Mouse (Mus musculus) forebrain, embryonic 14.5 days (tissue): ENCODE results near the gene Cep57. TPM values are rescaled to one million over a fixed set of nuclear protein-coding genes. Genes with fewer than 3 reads are reported as not detected.

Source experiments
- ATAC-seq: fragments of 200-750 bp; cut with Nextera tagmentation; 2 replicates; pipeline ENCODE4 v1.8.0; 2017; ENCODE audit warnings: mild to moderate bottlenecking, moderate library complexity
- DNase-seq: peaks from one replicate; pipeline ENCODE4 v3.0.0-alpha.2; 2015; ENCODE audit warnings: low spot score
- H3K27ac ChIP-seq: fragments of 300-500 bp; sonication (generic); 2 replicates; pipeline ENCODE4 v1.5.1; 2014; ENCODE audit warnings: low read depth, mild to moderate bottlenecking, control low read depth, low read length, moderate library complexity
- H3K27me3 ChIP-seq: fragments of 300-500 bp; sonication (generic); replicated peaks from 2 replicates; pipeline ENCODE4 v1.6.1; 2014; ENCODE audit warnings: low read length, control low read depth, mixed read lengths; ENCODE audit not compliant: control insufficient read depth, insufficient read depth
- H3K36me3 ChIP-seq: fragments of 300-500 bp; sonication (generic); 2 replicates; pipeline ENCODE4 v1.6.1; 2014; ENCODE audit warnings: low read length, control low read depth; ENCODE audit not compliant: control insufficient read depth, insufficient read depth
- H3K4me1 ChIP-seq: fragments of 300-500 bp; sonication (generic); 2 replicates; pipeline ENCODE4 v1.6.1; 2014; ENCODE audit warnings: antibody characterized with exemption, low read length, control low read depth; ENCODE audit not compliant: control insufficient read depth, insufficient read depth
- H3K4me2 ChIP-seq: fragments of 300-500 bp; sonication (generic); 2 replicates; pipeline ENCODE4 v1.6.1; 2014; ENCODE audit warnings: mild to moderate bottlenecking, control low read depth, low read length
- H3K4me3 ChIP-seq: fragments of 300-500 bp; sonication (generic); 2 replicates; pipeline ENCODE4 v1.5.1; 2014; ENCODE audit warnings: low read depth, low read length, control low read depth
- H3K9ac ChIP-seq: fragments of 300-500 bp; sonication (generic); 2 replicates; pipeline ENCODE4 v1.6.1; 2014; ENCODE audit warnings: mild to moderate bottlenecking, low read length, control low read depth, moderate library complexity
- H3K9me3 ChIP-seq: fragments of 300-500 bp; sonication (generic); replicated peaks from 2 replicates; pipeline ENCODE4 v1.6.1; 2016; ENCODE audit warnings: low read length, control low read depth, mixed read lengths; ENCODE audit not compliant: control insufficient read depth
- WGBS: fragments of 180-500 bp; shearing (Covaris S2); extraction: QIAGEN DNeasy Blood & Tissue Kit; methylation state at CpG from one replicate; pipeline ENCODE4 v1.1.7; 2014; 5-methylcytosine and 5-hydroxymethylcytosine counted together
- polyA plus RNA-seq: library from polyadenylated mRNA; unstranded; fragments of >200 nt; fragmentation: Nextera tagmentation; extraction: Ambion mirVana; gene quantifications from 2 replicates; pipeline ENCODE4 v1.2.1, GENCODE M21; 2014

The Cep57 gene
- polyA plus RNA-seq, 1 experiment from 2014 or later, result 46.5 TPM

DNA sequence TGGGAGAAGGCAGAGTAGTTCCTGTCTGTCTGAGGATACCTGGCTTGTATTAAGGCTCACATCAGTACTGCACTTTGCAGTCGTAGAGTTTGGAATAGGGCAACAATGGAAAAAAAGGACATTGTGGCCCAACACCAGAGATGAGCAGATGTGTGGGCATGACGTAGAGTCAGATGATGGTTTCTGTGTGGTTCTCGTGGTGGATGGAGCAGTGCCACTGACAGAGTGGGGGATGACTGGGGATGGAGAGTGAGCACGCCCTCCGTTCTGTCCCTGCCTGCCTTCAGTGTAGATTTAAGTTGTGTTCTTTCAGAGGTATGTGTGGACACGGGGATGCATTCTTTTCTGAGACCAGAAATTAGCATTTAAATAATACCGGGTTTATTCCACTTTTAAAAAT lies 60.3 kb downstream of the Cep57 start:
- Histone ChIP-seq H3K4me3 (no peak overlapping the region), H3K36me3 (no peaks in the 10 kb centered on the region), H3K9ac (no peak overlapping the region), H3K27ac (no peak overlapping the region), H3K9me3 (no peaks in the 10 kb centered on the region), H3K4me1 (peaks cover 6% of the 10 kb centered on the region; the same call in 1 of the 2 replicates), H3K4me2 (no peak overlapping the region), H3K27me3 (no peaks in the 10 kb centered on the region)
- 81% methylated on average over 7 of the region's 7 CpGs for WGBS
- DNase-seq (no peak), ATAC-seq (no peak)

DNA sequence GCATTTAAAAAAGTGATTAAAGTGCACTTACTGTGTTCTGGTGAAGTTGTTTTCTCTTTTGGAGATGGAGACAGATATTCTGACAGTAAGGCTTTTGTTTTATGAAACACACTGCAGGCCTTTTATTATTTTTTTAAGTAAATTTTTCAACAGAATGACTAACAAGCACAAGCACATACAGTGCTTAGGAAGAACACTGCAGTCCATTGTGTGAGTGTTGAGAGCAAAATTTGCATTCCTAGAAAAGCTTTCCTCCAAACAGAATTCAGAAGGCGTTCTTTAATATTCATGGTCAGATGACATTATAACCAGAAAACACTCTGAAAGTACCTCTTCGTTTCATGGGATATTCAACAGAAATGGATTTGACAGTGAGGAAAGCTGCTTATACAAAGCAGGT lies 61.3 kb downstream of the Cep57 start:
- no peak overlapping the region for H3K4me3 ChIP-seq
- H3K4me2 ChIP-seq, result no peak overlapping the region
- H3K9ac ChIP-seq, result no peak overlapping the region
- 45% methylated on average over 2 of the region's 2 CpGs for WGBS
- no peaks in the 10 kb centered on the region for H3K36me3 ChIP-seq
- H3K9me3 ChIP-seq, result no peaks in the 10 kb centered on the region
- H3K27ac ChIP-seq, result no peak overlapping the region
- H3K27me3 ChIP-seq, result no peaks in the 10 kb centered on the region
- DNase-seq (peak; percentile 9), ATAC-seq (peak; percentile 37)
- H3K4me1 ChIP-seq, result peaks cover 6% of the 10 kb centered on the region; the same call in 1 of the 2 replicates

GRCm38 (mm10) chr9:13760430-13760829 lies 66.5 kb downstream of the Cep57 start:
- H3K27ac ChIP-seq, result no peak overlapping the region
- peaks cover 5% of the 10 kb centered on the region; the same call in 1 of the 2 replicates for H3K4me1 ChIP-seq
- no peak overlapping the region for H3K9ac ChIP-seq
- H3K4me2 ChIP-seq, result no peak overlapping the region
- H3K36me3 ChIP-seq, result no peaks in the 10 kb centered on the region
- H3K9me3 ChIP-seq, result no peaks in the 10 kb centered on the region; the same call in 1 of the 2 replicates
- no peak overlapping the region for H3K4me3 ChIP-seq
- 96% methylated on average over 3 of the region's 3 CpGs for WGBS
- DNase-seq (no peak), ATAC-seq (no peak)
- no peaks in the 10 kb centered on the region for H3K27me3 ChIP-seq

Other genes with a start within 250 kb of the Cep57 start
- gene Mtmr2, start 78.7 kb downstream of the Cep57 start, polyA plus RNA-seq, result 57.5 and 64.7 TPM in 2 replicates
- gene Fam76b, start 609 bp upstream of the Cep57 start, polyA plus RNA-seq, result 23.2 and 27.1 TPM in 2 replicates